Mouse (Mus musculus): ENCODE data around the gene P4hb.

P4hb gene

DNA sequence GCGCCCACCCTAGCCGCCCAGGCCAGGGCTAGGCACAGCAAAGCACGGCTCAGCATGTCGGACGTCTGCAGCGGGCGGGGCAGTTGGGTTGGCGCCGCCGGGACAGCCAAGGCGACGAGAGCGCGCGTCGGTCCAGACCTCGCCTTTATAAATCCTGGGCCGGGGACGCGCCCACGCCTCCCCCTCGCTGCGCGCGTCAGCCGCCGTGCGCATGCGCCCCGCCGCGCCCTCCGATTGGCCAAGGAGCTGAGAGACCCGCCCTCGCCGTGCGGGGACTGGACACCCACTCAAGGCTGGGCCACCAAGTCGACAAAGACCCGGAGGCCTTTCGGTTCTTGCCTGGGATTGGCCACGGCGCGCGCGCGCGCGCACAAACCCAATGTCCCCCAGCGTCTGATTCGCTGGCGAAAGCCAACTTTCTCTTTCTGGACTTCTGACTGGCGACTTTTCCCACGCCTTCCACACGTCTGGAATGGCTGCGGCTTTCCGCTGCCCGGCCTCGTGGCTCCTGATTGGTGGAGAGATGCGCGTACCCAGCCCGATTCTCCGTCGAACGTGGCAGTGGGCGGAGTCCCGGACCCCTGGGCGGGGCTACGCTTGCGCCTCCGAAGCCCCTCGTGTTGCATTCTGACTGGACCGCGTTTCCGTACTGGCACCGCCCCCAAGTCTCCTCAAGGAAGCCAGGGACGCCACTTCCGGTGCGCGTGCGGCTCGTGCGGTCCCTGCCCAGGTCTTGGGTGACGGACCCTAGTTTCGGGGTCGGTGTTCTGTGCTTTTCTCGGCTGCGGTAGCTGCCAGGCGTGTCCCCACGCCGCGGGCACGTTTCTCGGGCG, at the start of gene P4hb:
P4hb (minus strand) TSS at position 502 of the 833 bp plus-strand sequence.
- DNase-seq, result peak; percentile 100

DNA sequence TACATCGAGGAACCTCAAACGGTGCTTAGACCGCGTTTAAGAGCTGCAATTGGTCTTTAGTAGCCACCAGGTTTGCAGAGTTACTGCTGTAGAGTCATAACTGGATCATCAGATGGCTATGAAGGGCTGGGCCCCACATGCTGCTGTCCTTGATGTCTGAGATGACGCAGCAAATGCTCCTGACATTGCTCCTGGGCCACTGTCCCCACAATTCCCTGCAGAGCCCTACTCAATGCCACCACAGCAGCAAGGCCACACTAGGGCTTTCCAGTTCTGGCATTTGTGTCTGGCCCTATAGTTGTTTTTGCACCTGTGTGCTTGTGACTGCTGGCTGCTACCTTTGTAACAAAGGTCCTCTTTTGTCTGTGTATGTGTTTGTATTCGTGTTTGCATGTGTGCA, 49.8 kb upstream of the P4hb start:
- DNase-seq, result no peak

DNA sequence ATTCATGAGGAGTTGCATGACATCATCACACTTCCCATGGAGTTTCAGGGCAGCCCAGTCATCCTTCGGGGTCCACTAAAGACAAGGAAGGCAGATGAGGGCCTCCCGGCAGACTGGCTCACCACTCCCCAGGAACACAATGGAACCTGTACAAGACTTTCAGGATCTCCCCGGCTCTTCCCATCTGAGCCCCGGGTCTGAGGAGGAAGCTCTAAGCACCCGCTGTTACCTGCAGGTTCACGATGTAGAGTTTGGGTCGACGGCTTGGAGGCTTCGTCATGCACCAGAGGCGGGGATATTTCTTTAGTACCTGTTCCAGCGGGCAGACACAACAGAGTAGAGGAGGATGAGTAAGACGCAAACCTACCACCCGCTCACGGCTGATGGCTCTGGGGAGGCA, 47.1 kb upstream of the P4hb start:
- DNase-seq, result no peak

DNA sequence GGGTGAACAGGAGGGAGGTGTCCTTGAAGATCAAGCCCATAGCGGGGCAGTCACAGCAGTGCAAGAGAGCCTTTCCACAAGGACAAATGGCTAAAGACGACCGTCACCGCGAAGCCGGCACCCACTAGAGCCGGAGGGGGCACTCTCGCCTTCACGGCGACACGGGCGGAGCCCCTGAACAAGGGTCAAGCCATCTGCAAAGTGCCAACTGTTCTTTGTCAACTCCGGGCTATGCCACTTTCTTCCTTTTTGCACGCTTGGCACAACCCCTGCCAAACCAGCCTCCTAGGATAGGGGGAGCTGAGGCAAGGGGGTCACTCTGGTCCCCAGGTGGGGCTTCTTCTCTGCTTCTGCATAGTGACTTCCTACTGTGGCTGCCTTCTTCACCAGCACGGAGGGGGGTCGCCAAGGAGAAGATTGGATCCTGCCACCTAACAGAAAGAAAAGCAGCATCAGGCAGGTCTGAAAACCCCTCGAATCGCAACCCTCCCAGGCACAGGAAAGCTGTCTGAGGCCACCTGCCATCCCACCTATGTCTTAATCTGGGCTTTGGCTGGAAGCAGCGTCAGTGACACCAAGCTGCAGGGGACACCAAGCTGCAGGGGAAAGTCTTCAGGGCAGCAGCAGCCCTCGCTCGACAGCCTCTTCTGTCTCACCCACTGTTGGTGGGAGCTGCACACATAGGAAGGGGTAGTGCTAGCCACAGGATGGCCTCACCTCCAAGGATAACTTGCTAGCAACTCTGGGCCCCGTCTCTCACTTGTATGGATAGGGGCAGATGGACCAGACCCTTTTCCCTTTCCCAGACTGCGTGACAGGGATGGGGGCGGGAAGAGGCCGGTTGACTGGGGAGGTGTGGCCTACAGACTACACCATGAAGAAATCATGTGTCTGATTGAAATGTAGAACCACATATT, 45.8 kb upstream of the P4hb start:
- DNase-seq, result no peak

DNA sequence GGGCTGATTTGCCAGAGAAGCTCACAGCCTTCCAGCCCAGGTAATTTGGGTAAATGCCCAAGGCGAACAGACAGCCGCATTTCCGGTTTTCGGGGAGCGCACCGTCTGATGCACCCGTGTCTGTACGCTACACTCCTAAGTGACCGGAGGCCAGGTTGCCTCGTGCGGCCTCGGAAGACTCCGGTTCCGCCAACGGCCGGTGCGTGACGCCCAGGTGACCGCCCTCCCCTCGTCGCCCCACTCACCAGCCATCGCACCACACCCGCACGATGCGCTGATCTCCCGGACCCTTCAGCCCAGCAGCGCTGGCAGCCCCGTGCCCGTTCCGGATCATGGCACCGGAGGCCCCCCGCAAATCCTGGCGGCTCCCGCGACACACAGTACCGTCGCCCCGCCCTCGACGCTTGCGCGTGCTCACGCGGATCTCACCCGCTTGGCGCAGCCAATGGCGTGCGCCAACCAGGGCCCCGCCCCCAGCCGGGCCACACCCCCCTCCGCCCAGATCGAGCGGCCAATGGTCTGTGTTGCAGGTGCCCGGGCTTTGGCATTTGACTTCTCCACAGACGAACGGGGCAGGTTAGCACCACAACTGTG, 44.6 kb upstream of the P4hb start, which contains the start of gene Pcyt2:
Pcyt2 (minus strand) TSS at position 418 of the 594 bp plus-strand sequence.
- peak; percentile 94 for DNase-seq

DNA sequence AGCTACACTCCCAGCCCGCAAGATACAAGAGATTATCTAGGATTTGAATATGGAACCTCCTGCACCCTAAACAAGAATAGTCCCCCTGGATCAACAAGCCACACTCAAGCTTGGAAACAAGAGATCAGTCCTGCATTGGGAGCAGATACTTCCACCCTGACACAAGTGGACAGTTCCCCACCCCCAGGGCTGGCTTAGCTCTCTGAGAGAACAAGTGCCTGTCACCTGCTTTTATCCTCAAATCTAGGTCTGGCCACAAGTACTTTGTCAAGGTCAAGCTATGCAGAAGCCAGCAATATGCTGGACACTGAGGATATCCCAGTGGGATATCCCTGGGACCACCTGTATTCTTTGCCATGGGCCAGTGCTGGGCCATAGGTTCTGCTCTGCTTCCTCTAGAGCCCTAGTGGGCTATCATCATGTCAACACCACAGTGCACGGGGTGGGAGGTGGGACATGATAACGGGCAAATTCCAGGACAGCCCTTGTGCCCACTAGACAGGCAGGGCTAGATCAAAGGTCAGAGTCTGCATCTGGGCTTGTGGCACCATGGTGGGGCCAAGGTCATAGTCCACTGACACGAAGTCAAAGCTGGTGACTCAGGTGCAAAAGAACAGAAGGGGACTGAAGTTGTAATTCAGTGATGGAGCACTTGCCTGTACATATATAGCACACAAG, 43.7 kb upstream of the P4hb start:
- DNase-seq, result no peak

DNA sequence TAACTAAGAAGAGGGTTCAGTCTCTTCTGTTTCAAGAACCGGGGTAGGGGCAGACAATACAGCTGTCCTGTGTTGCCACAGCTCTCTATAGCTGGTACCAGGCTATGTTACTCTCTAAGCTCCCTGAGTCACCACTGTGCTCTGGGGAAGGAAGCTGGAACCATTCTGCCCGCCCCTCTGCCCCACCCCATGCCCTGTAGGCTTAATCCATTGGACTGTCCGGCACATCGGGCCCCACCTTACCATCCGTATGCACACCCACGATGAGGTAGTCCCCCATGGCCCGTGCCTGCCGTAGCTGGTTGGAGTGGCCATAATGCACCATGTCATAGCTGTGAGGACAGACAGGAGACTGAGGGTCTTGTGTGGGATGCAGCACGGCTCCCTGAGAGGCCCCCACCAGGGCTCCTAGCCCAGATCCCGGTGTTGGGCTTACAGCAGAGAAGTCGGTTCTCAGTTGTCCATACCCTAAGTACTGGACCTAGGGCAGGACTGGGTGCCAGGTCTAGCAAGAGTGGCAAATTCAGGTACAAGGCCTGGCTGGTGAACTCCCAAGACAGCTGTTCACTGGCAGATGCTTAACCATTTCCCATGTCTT, 42.7 kb upstream of the P4hb start:
- no peak for DNase-seq

DNA sequence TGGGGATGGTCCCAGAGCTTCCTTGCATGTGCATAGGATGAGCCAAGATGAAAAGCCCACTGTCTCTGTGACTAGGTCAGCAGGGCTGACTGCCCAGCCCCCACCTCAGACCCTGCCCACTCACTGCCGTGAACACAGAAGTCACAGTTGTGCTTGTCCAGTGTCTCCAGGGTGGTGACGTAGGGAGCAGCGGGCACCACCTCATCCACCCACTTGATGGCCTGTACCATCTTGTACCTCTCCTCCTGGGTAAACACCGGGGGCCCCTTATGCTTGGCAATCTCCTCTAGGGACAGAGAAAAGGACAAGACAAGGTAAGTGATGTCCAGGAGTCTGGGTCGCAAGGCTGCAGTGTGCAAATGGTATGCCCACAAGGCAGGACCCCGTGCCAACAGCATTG, 42.1 kb upstream of the P4hb start:
- DNase-seq, result no peak

DNA sequence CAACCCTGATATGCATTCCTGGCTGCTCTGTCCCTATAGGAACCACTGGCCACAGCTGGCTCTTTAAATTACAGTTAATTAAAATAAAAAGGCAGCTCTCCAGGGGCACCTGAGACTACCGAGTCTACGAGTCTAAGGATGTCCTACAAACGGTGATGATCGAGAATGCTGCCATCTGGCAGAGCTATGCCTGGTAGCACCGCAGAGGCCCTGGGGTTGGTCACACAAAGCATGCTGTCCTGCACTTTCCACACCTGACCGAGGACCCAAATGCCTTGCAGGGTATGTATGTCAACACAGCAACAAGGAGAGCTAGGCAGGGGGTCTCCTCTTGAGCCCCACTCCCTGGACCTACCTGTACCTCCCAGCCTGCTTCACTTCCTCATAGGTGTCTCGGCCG, 40.9 kb upstream of the P4hb start:
- DNase-seq, result no peak

DNA sequence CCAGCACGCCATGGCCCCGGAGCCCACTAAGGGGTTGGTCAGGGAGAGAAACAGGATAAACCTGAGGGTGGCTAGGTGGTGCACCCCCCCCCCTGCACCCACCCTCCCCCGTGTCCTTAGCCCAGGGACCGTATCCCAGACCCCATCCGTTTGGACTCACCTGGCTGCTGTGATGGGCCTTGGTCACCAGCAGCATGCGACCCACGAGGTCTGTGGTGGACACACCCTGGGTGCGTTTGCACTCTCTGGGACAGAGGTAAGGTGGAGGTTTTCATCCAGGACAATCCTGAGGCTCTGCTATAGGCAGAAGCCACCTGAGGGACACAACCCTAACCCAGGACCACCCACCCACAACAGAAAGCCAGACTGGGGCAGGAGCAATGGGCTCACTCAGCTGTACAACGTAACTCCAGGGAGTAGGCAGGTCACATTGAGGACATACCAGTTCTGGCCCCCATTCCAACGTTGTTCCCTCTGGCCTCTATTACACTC, 40.5 kb upstream of the P4hb start:
- no peak for DNase-seq

DNA sequence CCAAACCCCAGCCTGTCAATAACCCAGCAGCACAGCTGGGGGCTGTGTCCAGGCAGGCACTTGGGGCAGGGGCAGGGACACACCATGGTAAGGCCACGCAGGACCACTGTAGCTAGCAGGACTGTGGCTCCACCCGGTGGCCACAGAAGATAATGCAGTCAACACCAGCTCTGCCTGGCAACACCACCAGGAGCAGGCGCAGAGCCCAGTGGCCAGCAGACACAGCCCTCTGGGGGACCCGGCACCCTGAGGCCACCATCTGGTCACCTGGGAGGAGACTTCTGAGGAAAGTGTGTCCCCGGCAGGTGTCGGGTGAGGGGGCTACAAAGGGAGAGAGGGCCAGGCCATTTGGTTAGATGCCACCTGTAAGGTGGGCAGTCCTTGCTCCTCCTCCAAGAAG, 39.7 kb upstream of the P4hb start:
- no peak for DNase-seq

DNA sequence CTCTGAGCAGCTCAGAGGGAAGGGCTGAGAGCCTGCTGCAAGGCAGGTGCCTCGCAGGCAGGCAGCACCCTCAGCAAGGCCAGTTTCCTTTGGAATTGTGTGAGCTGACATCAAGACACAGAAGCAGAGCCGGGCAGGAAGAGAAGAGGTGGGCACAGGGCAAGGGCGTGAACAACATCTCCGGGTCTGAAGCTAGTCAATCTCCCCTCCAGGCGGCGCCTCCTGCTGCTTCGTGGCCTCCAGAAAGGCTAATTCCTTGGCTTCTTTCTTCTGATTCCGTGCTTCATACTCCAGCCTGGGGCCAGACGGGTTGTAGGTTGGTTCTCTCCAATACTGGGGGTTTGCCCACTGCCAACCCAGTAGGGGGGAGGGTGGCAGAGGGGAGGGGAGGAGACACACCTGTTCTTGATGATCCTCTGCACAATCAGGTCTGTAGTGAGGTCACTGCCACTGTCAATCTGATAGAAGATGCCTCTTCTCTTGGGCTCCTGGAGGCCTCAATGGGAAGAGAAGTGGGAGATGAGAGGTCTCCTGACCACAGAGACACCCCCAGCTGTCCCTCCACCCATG, 37.5 kb upstream of the P4hb start:
- DNase-seq, result no peak

DNA sequence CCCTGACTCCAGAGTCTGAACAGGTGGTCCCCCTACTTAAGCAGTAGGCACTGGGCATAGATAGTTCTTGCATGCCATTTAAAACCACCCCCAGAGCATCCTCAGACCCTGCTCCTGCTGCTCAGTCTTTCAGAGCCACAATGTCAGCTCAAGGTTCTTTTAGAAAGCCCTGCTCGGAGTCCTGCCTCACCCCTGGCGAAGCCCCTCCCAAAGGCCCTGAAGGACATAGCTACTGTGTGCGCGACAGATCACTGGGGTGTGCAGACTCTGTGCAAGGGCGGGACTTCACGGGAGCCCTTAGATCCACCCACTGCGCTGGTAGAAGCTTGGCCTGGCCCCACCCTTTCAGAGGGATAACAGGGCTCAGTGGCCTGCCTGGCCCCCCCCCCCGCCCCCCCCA, 36.2 kb upstream of the P4hb start:
- DNase-seq, result no peak

DNA sequence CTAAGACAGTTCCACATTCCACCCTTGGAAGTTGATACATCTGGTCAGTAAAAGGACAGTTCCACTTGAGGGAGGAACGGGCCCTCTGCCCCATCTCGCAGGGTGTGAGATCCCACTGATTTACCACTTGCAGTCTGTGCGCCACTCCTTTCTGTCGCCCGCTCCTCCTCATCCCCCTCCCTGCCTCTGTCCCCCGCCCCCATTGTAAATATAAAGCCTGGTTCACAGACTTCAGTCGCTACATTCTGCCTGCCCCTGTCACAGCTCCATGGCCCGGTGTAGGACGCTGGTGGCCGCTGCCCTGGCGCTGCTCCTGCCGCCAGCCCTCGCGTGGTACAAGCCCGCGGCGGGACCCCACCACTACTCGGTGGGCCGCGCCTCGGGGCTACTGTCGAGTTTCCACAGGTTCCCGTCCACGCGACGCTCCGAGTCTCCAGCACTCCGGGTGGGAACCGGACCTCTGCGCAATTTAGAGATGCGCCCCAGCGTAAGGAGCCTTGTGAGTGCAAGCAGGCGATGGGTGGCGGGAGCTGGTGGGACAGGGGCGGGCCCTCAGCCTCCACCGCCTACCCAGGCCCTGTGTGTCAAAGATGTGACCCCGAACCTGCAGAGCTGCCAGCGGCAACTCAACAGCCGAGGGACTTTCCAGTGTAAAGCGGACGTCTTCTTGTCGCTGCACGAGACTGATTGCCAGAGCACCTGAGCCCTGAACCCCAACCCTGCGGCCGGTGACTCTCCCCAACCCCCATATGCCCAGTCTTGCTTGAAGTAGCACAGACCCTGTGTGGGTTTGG, 35.4 kb upstream of the P4hb start, which contains the start of gene Npb:
Npb (plus strand) TSS at position 237 of the 794 bp plus-strand sequence.
- no peak for DNase-seq

DNA sequence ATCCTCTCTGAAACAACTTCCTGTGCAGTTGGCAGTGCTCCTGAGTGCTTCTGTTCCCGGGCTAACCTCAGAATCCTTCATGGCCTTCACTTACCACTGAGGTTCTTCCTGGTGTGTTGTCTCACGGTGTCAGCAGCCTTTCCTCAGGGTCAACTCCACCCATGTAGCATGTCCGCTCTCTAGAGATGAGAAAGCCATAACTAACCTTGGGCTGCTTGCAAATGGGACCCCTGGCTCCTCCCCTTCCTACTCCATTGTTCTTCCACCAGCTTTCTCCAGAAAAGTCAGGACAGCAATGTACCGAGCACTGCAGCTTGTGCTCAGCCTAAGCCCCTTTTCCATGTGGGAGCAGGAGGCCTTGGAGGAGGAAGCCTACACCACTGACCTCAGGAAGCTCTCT, 33.7 kb upstream of the P4hb start:
- DNase-seq, result no peak

DNA sequence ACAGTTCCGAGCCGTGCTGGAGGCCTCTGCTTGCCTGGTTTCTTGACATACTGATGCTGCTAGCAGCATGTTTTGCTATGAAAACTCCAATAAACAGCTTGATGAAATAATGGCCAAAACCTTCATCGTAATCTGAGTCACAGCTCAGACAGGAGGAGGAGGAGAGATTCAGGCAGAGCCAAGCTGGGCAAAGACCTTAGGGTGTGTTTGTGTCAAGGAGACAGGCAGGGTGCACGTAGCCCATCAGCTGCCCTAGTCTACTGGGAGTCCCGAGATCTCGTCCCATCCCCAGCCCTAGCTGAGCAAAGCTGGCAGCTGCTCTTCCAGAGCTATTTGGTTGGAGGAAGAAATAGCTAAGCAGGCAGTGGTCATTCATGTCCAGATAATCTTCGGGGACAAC, 32.6 kb upstream of the P4hb start:
- no peak for DNase-seq

DNA sequence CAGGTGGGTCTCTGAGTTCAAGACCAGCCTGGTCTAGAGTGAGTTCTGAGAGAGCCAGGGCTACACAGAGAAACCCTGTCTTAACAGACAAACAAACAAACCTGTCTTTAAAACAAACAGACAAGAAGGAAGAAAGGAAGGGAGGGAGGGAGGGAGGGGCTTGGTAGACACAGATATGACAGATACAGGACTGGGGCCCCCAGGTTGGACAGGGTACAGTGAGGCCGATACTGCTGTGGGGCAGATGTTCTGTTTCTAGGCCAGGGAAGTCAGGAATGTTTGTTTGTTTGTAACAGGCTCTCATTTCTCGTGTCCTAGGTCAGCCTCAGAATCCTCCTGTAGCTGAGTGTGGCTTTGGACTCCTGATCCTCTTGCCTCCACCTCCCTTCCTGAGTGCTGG, 30.5 kb upstream of the P4hb start:
- DNase-seq, result no peak

DNA sequence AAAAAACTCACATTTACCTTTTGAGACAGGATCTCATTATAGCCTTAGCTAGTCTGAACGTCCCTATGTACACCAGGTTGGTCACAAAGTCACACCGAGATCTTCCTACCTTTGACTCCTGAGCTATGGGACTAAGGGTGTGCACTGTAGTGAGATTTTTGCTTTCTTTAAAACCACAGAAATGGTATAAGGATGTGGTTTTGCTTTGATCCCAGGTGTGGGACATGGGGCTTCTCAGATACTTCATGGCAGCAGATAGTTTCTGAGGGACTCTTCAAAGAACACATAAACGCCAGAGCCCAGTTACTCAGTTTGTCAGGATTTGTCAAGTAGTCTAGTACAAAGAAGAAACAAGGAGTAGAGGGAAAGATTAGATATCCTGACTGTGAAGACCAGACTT, 27.7 kb upstream of the P4hb start:
- no peak for DNase-seq

DNA sequence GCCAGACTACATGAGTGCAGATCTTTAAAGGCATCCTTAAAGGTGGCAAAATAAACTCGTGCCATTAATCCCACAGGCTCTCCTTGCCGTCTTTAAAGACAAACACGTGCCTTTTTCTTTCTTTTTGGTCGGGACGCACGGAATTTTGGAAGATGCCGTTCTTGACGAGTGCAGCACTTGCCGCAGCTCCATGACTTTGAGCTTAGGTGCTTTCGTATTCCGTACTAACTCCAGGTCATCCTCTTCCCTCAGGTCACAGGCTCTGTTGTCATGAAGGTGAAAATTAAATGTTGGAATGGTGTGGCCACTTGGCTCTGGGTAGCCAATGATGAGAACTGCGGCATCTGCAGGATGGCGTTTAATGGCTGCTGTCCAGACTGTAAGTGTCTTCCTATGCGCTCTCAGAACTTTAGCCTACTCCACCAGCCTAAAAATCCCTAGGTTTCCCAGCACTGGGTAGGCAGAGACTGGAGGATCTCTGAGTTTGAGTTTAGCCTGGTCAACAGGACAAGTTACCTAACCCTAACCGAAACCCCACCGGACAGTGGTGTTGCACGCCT, 26.0 kb upstream of the P4hb start:
- DNase-seq, result no peak

DNA sequence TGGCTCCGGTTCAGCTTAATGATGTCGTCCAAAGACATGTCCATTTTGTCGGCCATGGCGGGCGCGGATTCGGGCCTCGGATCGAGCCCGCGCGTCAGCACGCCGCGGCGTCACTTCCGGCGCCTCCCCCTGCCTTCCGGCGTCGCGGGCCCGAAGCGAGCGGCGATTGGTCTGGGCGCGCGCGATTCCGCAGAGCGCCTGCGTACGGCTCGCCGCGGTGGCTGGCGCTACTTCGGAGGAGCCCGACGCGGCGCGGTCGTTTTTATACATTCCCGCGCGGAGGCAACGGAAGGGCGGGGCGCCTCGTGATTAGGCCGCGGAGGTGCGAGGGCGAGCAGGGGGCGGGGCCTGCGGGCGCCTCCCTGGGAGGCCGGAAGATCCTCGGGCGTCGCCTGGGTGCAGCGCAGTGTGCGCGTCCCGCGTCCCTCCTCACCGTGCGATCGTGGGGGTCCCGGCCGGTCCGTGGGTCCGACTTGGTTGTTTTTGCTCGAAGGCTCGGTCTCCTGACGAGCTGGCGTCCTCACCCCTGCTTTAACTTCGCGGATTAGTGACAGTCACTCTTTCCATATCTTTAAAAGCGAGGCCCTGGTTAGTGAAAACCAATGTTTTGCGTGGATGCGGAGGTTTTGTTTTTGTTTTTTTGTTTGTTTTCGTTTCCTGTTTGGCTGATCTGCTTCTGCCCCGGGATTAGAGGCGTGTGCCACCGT, 25.4 kb upstream of the P4hb start, which contains the start of the genes Alyref and Anapc11:
Alyref (minus strand) TSS at position 83 of the 707 bp plus-strand sequence.
Anapc11 (plus strand) TSS at position 139 of the 707 bp plus-strand sequence.
- DNase-seq, result peak; percentile 96

All from right cerebral cortex, postnatal 25 days (tissue).